Mouse (Mus musculus) lung, adult 2 months (tissue): Measurements from ENCODE around the gene Serping1. TPM values are rescaled to one million over a fixed set of nuclear protein-coding genes. Genes with fewer than 3 reads are reported as not detected.
A peak's percentile ranks its signal among the peaks of the same experiment; 100 is the strongest.

Experiments used
- DNase-seq: peaks from one replicate; pipeline ENCODE4 v3.0.0; 2022
- H3K4me1 ChIP-seq: fragments of 200-500 bp; 2 replicates; pipeline ENCODE4 v1.6.1; 2011; ENCODE audit warnings: low read length; ENCODE audit not compliant: control insufficient read depth, insufficient read depth
- H3K4me3 ChIP-seq: fragments of 200-500 bp; replicated peaks from 2 replicates; pipeline ENCODE3; 2011; ENCODE audit warnings: low read depth, mild to moderate bottlenecking, control low read depth, low read length; ENCODE audit errors: extremely low read depth
- CTCF ChIP-seq: fragments of 200-500 bp; IDR thresholded peaks from 2 replicates; pipeline ENCODE4 v1.5.1; 2011; ENCODE audit warnings: mild to moderate bottlenecking, low read length, control low read depth; ENCODE audit not compliant: insufficient read depth
- POLR2A ChIP-seq: fragments of 200-500 bp; IDR thresholded peaks from 2 replicates; pipeline ENCODE4 v1.6.1; 2011; ENCODE audit warnings: low read depth, mild to moderate bottlenecking, control low read depth, low read length, borderline replicate concordance; ENCODE audit errors: extremely low read depth
- WGBS: fragments of 180-500 bp; shearing (Covaris S2); methylation state at CpG from one replicate; pipeline ENCODE4 v1.1.7; 2018; 5-methylcytosine and 5-hydroxymethylcytosine counted together
- polyA plus RNA-seq: library from polyadenylated mRNA; depleted of rRNA; stranded (reverse); fragments of >200 nt; gene quantifications from 2 replicates; pipeline ENCODE4 v1.2.3, GENCODE M21; 2012

Gene Serping1
- polyA plus RNA-seq, 1 experiment: 853 TPM

GRCm38 (mm10) chr2:84762818-84763217, 12.4 kb downstream of the Serping1 start:
- 26% methylated on average over 1 of the region's 1 CpGs for WGBS
- H3K4me3 ChIP-seq: no peak overlapping the region
- TF ChIP-seq POLR2A (no peak), CTCF (no peak)
- no peaks in the 10 kb centered on the region for H3K4me1 ChIP-seq
- DNase-seq: no peak

- DNase-seq: no peak
- H3K4me3 ChIP-seq: no peak overlapping the region
- H3K4me1 ChIP-seq: no peaks in the 10 kb centered on the region
- 63% methylated on average over 4 of the region's 4 CpGs for WGBS
- TF ChIP-seq CTCF (no peak), POLR2A (no peak)
These were observed 12.9 kb downstream of the Serping1 start for GRCm38 (mm10) chr2:84762295-84762694.

- DNase-seq: no peak
- WGBS: 62% methylated on average over 1 of the region's 1 CpGs
- H3K4me3 ChIP-seq: no peak overlapping the region
- no peak for TF ChIP-seq CTCF
- TF ChIP-seq POLR2A: no peak
- H3K4me1 ChIP-seq: no peaks in the 10 kb centered on the region
These were observed 13.4 kb downstream of the Serping1 start for GRCm38 (mm10) chr2:84761840-84762239.

- H3K4me3 ChIP-seq: no peak overlapping the region
- 72% methylated on average over 3 of the region's 3 CpGs for WGBS
- no peak for DNase-seq
- no peaks in the 10 kb centered on the region for H3K4me1 ChIP-seq
- no peak for TF ChIP-seq POLR2A
- TF ChIP-seq CTCF: no peak
These were observed 13.9 kb downstream of the Serping1 start for GRCm38 (mm10) chr2:84761309-84761708.

GRCm38 (mm10) chr2:84760777-84761176, 14.5 kb downstream of the Serping1 start:
- Histone ChIP-seq H3K4me3 (no peak overlapping the region), H3K4me1 (no peaks in the 10 kb centered on the region)
- 56% methylated on average over 8 of the region's 8 CpGs for WGBS
- no peak for TF ChIP-seq CTCF
- TF ChIP-seq POLR2A: no peak
- no peak for DNase-seq

GRCm38 (mm10) chr2:84758542-84759127, 16.6 kb downstream of the Serping1 start:
- no peak for DNase-seq
- Histone ChIP-seq H3K4me1 (no peaks in the 10 kb centered on the region), H3K4me3 (no peak overlapping the region)
- 0% methylated on average over 2 of the region's 2 CpGs for WGBS
- TF ChIP-seq POLR2A (no peak), CTCF (peak; percentile 44; the same call in 1 of the 2 replicates)

GRCm38 (mm10) chr2:84757026-84757682, 18.1 kb downstream of the Serping1 start:
- Histone ChIP-seq H3K4me1 (no peaks in the 10 kb centered on the region), H3K4me3 (no peak overlapping the region)
- DNase-seq: no peak
- WGBS: 56% methylated on average over 7 of the region's 7 CpGs
- TF ChIP-seq CTCF (no peak), POLR2A (no peak)

- 70% methylated on average over 5 of the region's 5 CpGs for WGBS
- Histone ChIP-seq H3K4me3 (no peak overlapping the region), H3K4me1 (no peaks in the 10 kb centered on the region)
- no peak for DNase-seq
- TF ChIP-seq POLR2A (no peak), CTCF (no peak)
These were observed 19.0 kb downstream of the Serping1 start for GRCm38 (mm10) chr2:84756245-84756644.

GRCm38 (mm10) chr2:84750115-84750514, 25.1 kb downstream of the Serping1 start:
- TF ChIP-seq POLR2A: no peak
- TF ChIP-seq CTCF: no peak
- 48% methylated on average over 6 of the region's 6 CpGs for WGBS
- no peaks in the 10 kb centered on the region for H3K4me1 ChIP-seq
- H3K4me3 ChIP-seq: no peak overlapping the region
- DNase-seq: no peak

GRCm38 (mm10) chr2:84744126-84744525, 31.1 kb downstream of the Serping1 start:
- TF ChIP-seq POLR2A: no peak
- no peak for TF ChIP-seq CTCF
- H3K4me1 ChIP-seq: peaks cover 4% of the 10 kb centered on the region; the same call in 1 of the 2 replicates
- H3K4me3 ChIP-seq: peak overlapping the region; percentile 48
- DNase-seq: no peak
- 9% methylated on average over 10 of the region's 10 CpGs for WGBS
